Mouse (Mus musculus): ENCODE data around the gene Rnaseh2b.
A peak's percentile ranks its signal among the peaks of the same experiment; 100 is the strongest.

The Rnaseh2b gene

DNA sequence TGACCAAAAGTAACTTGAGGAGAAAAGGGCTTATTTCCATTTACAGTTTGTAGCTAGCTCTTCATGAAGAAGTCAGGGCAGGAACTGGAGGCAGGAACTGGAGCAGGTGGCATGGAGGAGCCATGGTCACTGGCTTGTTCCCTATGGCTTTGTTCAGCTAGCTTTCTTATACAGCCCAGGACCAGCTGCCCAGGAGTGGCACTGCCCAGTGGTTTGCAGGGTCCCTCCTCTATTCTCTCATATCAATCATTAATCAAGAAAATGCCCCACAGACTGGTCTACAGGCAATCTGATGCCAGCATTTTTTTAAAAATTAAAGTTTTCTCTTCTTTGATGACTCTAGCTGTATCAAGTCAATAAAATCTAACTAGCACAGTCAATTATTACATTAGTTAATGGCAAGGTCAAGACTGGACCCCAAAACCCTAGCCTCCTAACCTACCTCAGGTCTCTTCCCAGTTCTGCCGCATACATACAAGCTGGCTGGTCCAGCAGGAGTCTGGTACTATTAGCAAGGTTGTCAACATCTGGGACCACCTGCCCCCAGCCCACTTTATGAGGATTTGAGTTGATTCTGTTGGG, 892 bp upstream of the Rnaseh2b start:
- H3K36me3 ChIP-seq (ENCODE audit: insufficient read depth, low read length), result no peaks in the 10 kb centered on the region
- H3K9me3 ChIP-seq (ENCODE audit: low read length), result 0 out of 2 replicates have a peak, but pooled peaks cover 3% of the 10 kb centered on the region
- no peak for TF ChIP-seq NANOG (IDR thresholded peaks at IDR 0.05; ENCODE audit: borderline replicate concordance, low read length)
- TF ChIP-seq CTCF (conservative IDR thresholded peaks at IDR 0.05; ENCODE audit: low read length), result no peak
- no peak for TF ChIP-seq POU5F1 (IDR thresholded peaks at IDR 0.05; ENCODE audit: borderline replicate concordance, low read length)
- peaks cover 16% of the 10 kb centered on the region for H3K27me3 ChIP-seq (ENCODE audit: insufficient read depth, low read length)
- H3K4me3 ChIP-seq (replicated peaks; ENCODE audit: low read length), result no peak overlapping the region
- H3K4me1 ChIP-seq (replicated peaks; ENCODE audit: low read depth, low read length), result peaks cover 36% of the 10 kb centered on the region

- TF ChIP-seq CTCF (conservative IDR thresholded peaks at IDR 0.05; ENCODE audit: low read length) (no peak), POU5F1 (IDR thresholded peaks at IDR 0.05; ENCODE audit: borderline replicate concordance, low read length) (no peak), NANOG (IDR thresholded peaks at IDR 0.05; ENCODE audit: borderline replicate concordance, low read length) (no peak)
These were observed 262 bp upstream of the Rnaseh2b start for GRCm38 (mm10) chr14:62292166-62292487.

DNA sequence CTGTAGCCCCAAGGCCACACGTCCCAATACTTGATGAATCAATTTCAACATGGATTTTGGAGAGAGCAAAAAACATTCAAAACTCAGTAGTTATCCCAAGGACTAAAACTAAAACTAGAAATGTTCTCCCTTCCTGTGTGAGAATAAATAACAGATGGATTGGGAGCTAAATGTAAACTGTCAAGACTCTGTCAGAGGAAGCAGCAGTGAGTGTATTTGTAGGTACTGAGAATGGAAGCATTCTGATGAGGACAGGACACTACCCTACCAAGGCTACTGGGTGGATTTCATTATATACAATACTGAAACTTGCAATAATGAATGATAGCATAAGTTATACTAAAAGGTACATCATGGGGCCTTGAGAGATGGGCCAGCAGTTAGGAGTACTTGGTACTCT, 6.4 kb downstream of the Rnaseh2b start:
- Histone ChIP-seq H3K9me3 (ENCODE audit: low read length) (no peaks in the 10 kb centered on the region), H3K4me3 (replicated peaks; ENCODE audit: low read length) (no peak overlapping the region), H3K27me3 (ENCODE audit: insufficient read depth, low read length) (no peaks in the 10 kb centered on the region), H3K4me1 (replicated peaks; ENCODE audit: low read depth, low read length) (peaks cover 41% of the 10 kb centered on the region), H3K36me3 (ENCODE audit: insufficient read depth, low read length) (no peaks in the 10 kb centered on the region)
- TF ChIP-seq NANOG (IDR thresholded peaks at IDR 0.05; ENCODE audit: borderline replicate concordance, low read length) (no peak), POU5F1 (IDR thresholded peaks at IDR 0.05; ENCODE audit: borderline replicate concordance, low read length) (no peak), CTCF (conservative IDR thresholded peaks at IDR 0.05; ENCODE audit: low read length) (no peak)

More at GRCm38 (mm10) chr14:62292166-62292487, 262 bp upstream of the Rnaseh2b start:
- Histone ChIP-seq H3K27me3 (ENCODE audit: insufficient read depth, low read length) (peaks cover 16% of the 10 kb centered on the region), H3K4me3 (replicated peaks; ENCODE audit: low read length) (peak overlapping the region; percentile 84), H3K4me1 (replicated peaks; ENCODE audit: low read depth, low read length) (peaks cover 36% of the 10 kb centered on the region), H3K9me3 (ENCODE audit: low read length) (0 out of 2 replicates have a peak, but pooled peaks cover 3% of the 10 kb centered on the region), H3K36me3 (ENCODE audit: insufficient read depth, low read length) (no peaks in the 10 kb centered on the region)

GRCm38 (mm10) chr14:62300031-62300430, 7.6 kb downstream of the Rnaseh2b start:
- Histone ChIP-seq H3K4me3 (replicated peaks; ENCODE audit: low read length) (no peak overlapping the region), H3K36me3 (ENCODE audit: insufficient read depth, low read length) (no peaks in the 10 kb centered on the region), H3K27me3 (ENCODE audit: insufficient read depth, low read length) (no peaks in the 10 kb centered on the region), H3K4me1 (replicated peaks; ENCODE audit: low read depth, low read length) (peaks cover 35% of the 10 kb centered on the region), H3K9me3 (ENCODE audit: low read length) (no peaks in the 10 kb centered on the region)
- no peak for TF ChIP-seq CTCF (conservative IDR thresholded peaks at IDR 0.05; ENCODE audit: low read length)
- TF ChIP-seq POU5F1 (IDR thresholded peaks at IDR 0.05; ENCODE audit: borderline replicate concordance, low read length), result no peak
- TF ChIP-seq NANOG (IDR thresholded peaks at IDR 0.05; ENCODE audit: borderline replicate concordance, low read length), result no peak

DNA sequence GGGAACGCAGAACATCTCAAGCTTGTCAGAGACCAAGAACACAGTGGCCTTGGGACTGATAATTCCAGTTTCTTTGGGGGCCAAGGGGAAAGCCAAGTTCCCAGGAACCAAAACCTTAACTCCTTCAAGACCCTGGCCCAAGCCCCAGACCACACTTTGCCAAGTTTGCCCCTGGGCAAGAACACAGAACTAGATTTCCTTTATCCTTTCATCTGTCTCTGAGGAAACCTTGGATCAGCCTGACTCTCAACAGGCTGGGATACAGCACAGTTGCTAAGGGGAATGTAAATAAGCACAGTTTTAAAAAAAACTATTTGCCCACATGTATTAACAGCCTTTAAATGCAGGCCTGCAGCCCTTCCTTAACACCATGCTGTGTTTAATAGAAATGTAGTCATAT, 15.2 kb downstream of the Rnaseh2b start:
- TF ChIP-seq POU5F1 (IDR thresholded peaks at IDR 0.05; ENCODE audit: borderline replicate concordance, low read length), result no peak
- Histone ChIP-seq H3K27me3 (ENCODE audit: insufficient read depth, low read length) (no peaks in the 10 kb centered on the region), H3K4me3 (replicated peaks; ENCODE audit: low read length) (no peak overlapping the region), H3K9me3 (ENCODE audit: low read length) (peaks cover 13% of the 10 kb centered on the region), H3K36me3 (ENCODE audit: insufficient read depth, low read length) (no peaks in the 10 kb centered on the region), H3K4me1 (replicated peaks; ENCODE audit: low read depth, low read length) (peaks cover under 1% of the 10 kb centered on the region; the same call in 1 of the 2 replicates)

GRCm38 (mm10) chr14:62309026-62309425, 16.6 kb downstream of the Rnaseh2b start:
- Histone ChIP-seq H3K36me3 (ENCODE audit: insufficient read depth, low read length) (no peaks in the 10 kb centered on the region), H3K9me3 (ENCODE audit: low read length) (peaks cover 13% of the 10 kb centered on the region), H3K4me1 (replicated peaks; ENCODE audit: low read depth, low read length) (no peaks in the 10 kb centered on the region), H3K4me3 (replicated peaks; ENCODE audit: low read length) (no peak overlapping the region), H3K27me3 (ENCODE audit: insufficient read depth, low read length) (no peaks in the 10 kb centered on the region)
- TF ChIP-seq POU5F1 (IDR thresholded peaks at IDR 0.05; ENCODE audit: borderline replicate concordance, low read length) (no peak), CTCF (conservative IDR thresholded peaks at IDR 0.05; ENCODE audit: low read length) (no peak), NANOG (IDR thresholded peaks at IDR 0.05; ENCODE audit: borderline replicate concordance, low read length) (no peak)

- Histone ChIP-seq H3K9me3 (ENCODE audit: low read length) (no peaks in the 10 kb centered on the region), H3K36me3 (ENCODE audit: insufficient read depth, low read length) (no peaks in the 10 kb centered on the region), H3K27me3 (ENCODE audit: insufficient read depth, low read length) (no peaks in the 10 kb centered on the region), H3K4me1 (replicated peaks; ENCODE audit: low read depth, low read length) (no peaks in the 10 kb centered on the region), H3K4me3 (replicated peaks; ENCODE audit: low read length) (no peak overlapping the region)
- no peak for TF ChIP-seq NANOG (IDR thresholded peaks at IDR 0.05; ENCODE audit: borderline replicate concordance, low read length)
- TF ChIP-seq CTCF (conservative IDR thresholded peaks at IDR 0.05; ENCODE audit: low read length), result no peak
- no peak for TF ChIP-seq POU5F1 (IDR thresholded peaks at IDR 0.05; ENCODE audit: borderline replicate concordance, low read length)
These were observed 19.3 kb downstream of the Rnaseh2b start for GRCm38 (mm10) chr14:62311672-62312071.

DNA sequence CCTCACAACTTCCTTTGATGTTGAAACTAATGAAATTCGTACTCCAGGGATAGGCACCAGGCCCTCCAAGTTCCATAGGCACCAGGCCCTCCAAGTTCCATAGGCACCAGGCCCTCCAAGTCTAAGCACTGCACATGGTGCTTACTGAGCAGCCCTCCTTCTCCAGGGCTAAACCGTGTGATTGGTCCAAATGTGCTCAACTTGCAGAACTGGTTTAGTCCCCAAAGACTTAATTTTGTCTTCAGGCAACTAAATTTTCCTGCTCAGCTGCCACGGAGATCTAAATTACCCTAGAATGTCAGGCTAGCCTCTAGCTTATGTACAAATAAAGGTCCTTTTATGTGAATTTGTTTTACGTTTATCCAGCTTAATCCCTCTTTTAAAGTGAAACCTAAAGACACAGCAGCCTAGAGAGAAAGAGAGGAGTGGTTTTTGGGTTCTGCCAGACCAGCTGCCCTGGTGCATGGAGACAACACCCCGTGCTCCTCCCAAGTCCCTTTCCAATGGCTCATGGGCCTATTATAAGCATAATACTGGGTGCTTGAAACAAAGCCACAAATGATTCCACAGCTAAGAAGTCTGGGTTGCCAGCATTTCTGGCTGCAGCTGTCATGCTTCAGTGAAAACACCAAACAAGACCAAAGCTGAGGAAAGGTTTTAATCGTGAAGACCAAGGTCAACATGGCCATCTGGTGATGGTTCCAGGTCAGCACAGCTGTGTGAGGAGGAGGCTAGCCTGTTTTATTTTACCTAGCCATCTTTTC, 30.4 kb downstream of the Rnaseh2b start:
- Histone ChIP-seq H3K4me1 (replicated peaks; ENCODE audit: low read depth, low read length) (peaks cover 15% of the 10 kb centered on the region), H3K4me3 (replicated peaks; ENCODE audit: low read length) (no peak overlapping the region), H3K36me3 (ENCODE audit: insufficient read depth, low read length) (no peaks in the 10 kb centered on the region), H3K27me3 (ENCODE audit: insufficient read depth, low read length) (no peaks in the 10 kb centered on the region), H3K9me3 (ENCODE audit: low read length) (no peaks in the 10 kb centered on the region)
- TF ChIP-seq NANOG (IDR thresholded peaks at IDR 0.05; ENCODE audit: borderline replicate concordance, low read length), result no peak
- no peak for TF ChIP-seq CTCF (conservative IDR thresholded peaks at IDR 0.05; ENCODE audit: low read length)
- no peak for TF ChIP-seq POU5F1 (IDR thresholded peaks at IDR 0.05; ENCODE audit: borderline replicate concordance, low read length)

Measured in E14TG2a.4 (cell line).